Mouse (Mus musculus) hindbrain, postnatal 0 days (tissue): Measurements from ENCODE around the gene Slc43a2. TPM values are rescaled to one million over a fixed set of nuclear protein-coding genes. Genes with fewer than 3 reads are reported as not detected.
A peak's percentile ranks its signal among the peaks of the same experiment; 100 is the strongest.

ENCODE experiments used
- ATAC-seq: fragments of 200-750 bp; cut with Nextera tagmentation; 2 replicates; pipeline ENCODE4 v1.8.0; 2017; ENCODE audit warnings: mild to moderate bottlenecking, moderate TSS enrichment, moderate library complexity
- DNase-seq: peaks from one replicate; pipeline ENCODE4 v3.0.0-alpha.2; 2015; ENCODE audit warnings: low spot score
- H3K27ac ChIP-seq: fragments of 300-500 bp; sonication (generic); 2 replicates; pipeline ENCODE4 v1.5.1; 2014; ENCODE audit warnings: mild to moderate bottlenecking
- H3K27me3 ChIP-seq: fragments of 300-500 bp; sonication (generic); 2 replicates; pipeline ENCODE4 v1.6.1; 2014; ENCODE audit warnings: low read length, mixed read lengths; ENCODE audit not compliant: insufficient read depth
- H3K36me3 ChIP-seq: fragments of 300-500 bp; sonication (generic); 2 replicates; pipeline ENCODE4 v1.6.1; 2014; ENCODE audit warnings: low read length, mixed read lengths; ENCODE audit not compliant: insufficient read depth
- H3K4me1 ChIP-seq: fragments of 300-500 bp; sonication (generic); 2 replicates; pipeline ENCODE4 v1.6.1; 2014; ENCODE audit warnings: antibody characterized with exemption, low read length, mixed read lengths; ENCODE audit not compliant: insufficient read depth
- H3K4me2 ChIP-seq: fragments of 300-500 bp; sonication (generic); 2 replicates; pipeline ENCODE4 v1.6.1; 2014; ENCODE audit warnings: low read depth, mild to moderate bottlenecking, low read length, moderate library complexity, mixed read lengths
- H3K4me3 ChIP-seq: fragments of 300-500 bp; sonication (generic); 2 replicates; pipeline ENCODE4 v1.5.1; 2014; ENCODE audit warnings: low read length
- H3K9ac ChIP-seq: fragments of 300-500 bp; sonication (generic); replicated peaks from 2 replicates; pipeline ENCODE4 v1.6.1; 2014; ENCODE audit warnings: mild to moderate bottlenecking, low read length, moderate library complexity, mixed read lengths
- H3K9me3 ChIP-seq: fragments of 300-500 bp; sonication (generic); 2 replicates; pipeline ENCODE4 v1.6.1; 2016; ENCODE audit warnings: low read length, mixed read lengths
- CTCF ChIP-seq: IDR thresholded peaks from 2 replicates; pipeline ENCODE4 v1.5.1; 2016; ENCODE audit warnings: antibody characterized with exemption, control low read depth, low read depth
- WGBS: fragments of 180-500 bp; shearing (Covaris S2); extraction: QIAGEN DNeasy Blood & Tissue Kit; methylation state at CpG from one replicate; pipeline ENCODE4 v1.1.7; 2014; 5-methylcytosine and 5-hydroxymethylcytosine counted together
- polyA plus RNA-seq: library from polyadenylated mRNA; unstranded; fragments of >200 nt; fragmentation: Nextera tagmentation; extraction: Ambion mirVana; gene quantifications from 2 replicates; pipeline ENCODE4 v1.2.1, GENCODE M21; 2015
- total RNA-seq: library from RNA; depleted of rRNA; stranded (reverse); fragments of >200 nt; gene quantifications from 2 replicates; pipeline ENCODE4 v1.2.3, GENCODE M21; 2014

The Slc43a2 gene
- total and polyA plus RNA-seq, 2 experiments from 2014 or later, result 17.8 to 31.3 TPM

- 68% methylated on average over 14 of the region's 14 CpGs for WGBS
- Histone ChIP-seq H3K36me3 (peaks cover 13% of the 10 kb centered on the region), H3K27me3 (no peaks in the 10 kb centered on the region), H3K27ac (no peak overlapping the region), H3K4me3 (no peak overlapping the region), H3K9me3 (no peaks in the 10 kb centered on the region), H3K9ac (no peak overlapping the region), H3K4me1 (peaks cover 13% of the 10 kb centered on the region; the same call in 1 of the 2 replicates), H3K4me2 (no peak overlapping the region)
- TF ChIP-seq CTCF, result no peak
- no peak for DNase-seq
- no peak for ATAC-seq
Observed at GRCm38 (mm10) chr11:75571126-75571990, 39.9 kb downstream of the Slc43a2 start.

- Histone ChIP-seq H3K9me3 (no peaks in the 10 kb centered on the region), H3K27me3 (no peaks in the 10 kb centered on the region), H3K36me3 (peaks cover 8% of the 10 kb centered on the region), H3K4me2 (no peak overlapping the region), H3K4me1 (peaks cover 13% of the 10 kb centered on the region; the same call in 1 of the 2 replicates), H3K27ac (peak overlapping the region; percentile 79; the same call in 1 of the 2 replicates), H3K4me3 (no peak overlapping the region), H3K9ac (peak overlapping the region; percentile 9; the same call in 1 of the 2 replicates)
- 10% methylated on average over 10 of the region's 10 CpGs for WGBS
- DNase-seq (no peak), ATAC-seq (no peak)
- no peak for TF ChIP-seq CTCF
Observed at GRCm38 (mm10) chr11:75572301-75572791, 40.9 kb downstream of the Slc43a2 start.

- H3K27ac ChIP-seq, result peak overlapping the region; percentile 79
- peaks cover 13% of the 10 kb centered on the region; the same call in 1 of the 2 replicates for H3K4me1 ChIP-seq
- WGBS, result 11% methylated on average over 12 of the region's 12 CpGs
- no peaks in the 10 kb centered on the region for H3K9me3 ChIP-seq
- peak; percentile 96 for TF ChIP-seq CTCF
- H3K4me3 ChIP-seq, result no peak overlapping the region
- H3K27me3 ChIP-seq, result no peaks in the 10 kb centered on the region
- DNase-seq (peak; percentile 93), ATAC-seq (peak; percentile 85)
- H3K9ac ChIP-seq, result peak overlapping the region; percentile 9; the same call in 1 of the 2 replicates
- no peak overlapping the region for H3K4me2 ChIP-seq
- H3K36me3 ChIP-seq, result peaks cover 8% of the 10 kb centered on the region
Observed at GRCm38 (mm10) chr11:75572854-75573650, 41.6 kb downstream of the Slc43a2 start.

DNA sequence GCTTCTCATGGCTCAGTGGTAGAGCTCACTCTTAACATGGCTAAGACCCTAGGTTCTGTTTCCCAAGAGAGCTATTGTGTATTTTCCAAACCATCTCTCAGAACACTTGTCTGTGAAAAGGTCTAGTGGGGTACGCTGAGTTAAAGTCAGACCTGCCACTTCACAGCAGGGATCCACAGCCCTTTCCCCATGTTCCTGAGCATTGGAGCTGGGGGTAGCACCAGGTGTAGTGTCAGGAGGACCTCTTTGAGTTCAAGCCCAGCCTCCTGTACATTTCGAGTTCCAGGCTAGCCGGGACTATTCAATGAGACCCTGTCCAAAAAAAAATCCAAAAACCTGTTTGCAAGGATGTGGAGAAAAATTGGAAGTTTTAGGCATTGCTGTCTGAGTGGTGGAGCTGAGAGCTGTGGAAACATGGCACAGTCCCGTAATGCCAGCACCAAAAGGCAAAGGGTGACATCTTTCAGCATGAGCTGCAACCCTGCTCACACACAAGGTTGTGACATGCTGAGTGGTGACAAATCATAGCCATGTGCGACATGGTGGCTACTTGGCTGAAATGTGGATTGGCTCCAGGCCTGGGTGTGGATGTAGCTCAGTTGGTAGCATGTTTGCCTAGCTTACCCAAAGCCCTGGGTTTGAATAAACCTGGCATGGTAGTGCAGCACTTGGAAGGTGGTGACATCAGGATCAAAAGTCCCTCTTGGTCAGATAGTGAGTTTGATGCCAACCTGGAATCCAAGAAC is 43.1 kb downstream of the Slc43a2 start:
- DNase-seq (no peak), ATAC-seq (no peak)
- TF ChIP-seq CTCF, result no peak
- Histone ChIP-seq H3K4me1 (peaks cover 13% of the 10 kb centered on the region; the same call in 1 of the 2 replicates), H3K9me3 (no peaks in the 10 kb centered on the region), H3K4me3 (no peak overlapping the region), H3K27ac (no peak overlapping the region), H3K4me2 (no peak overlapping the region), H3K36me3 (no peaks in the 10 kb centered on the region), H3K27me3 (no peaks in the 10 kb centered on the region), H3K9ac (no peak overlapping the region)
- WGBS, result 83% methylated on average over 5 of the region's 5 CpGs

GRCm38 (mm10) chr11:75575560-75576123 is 44.1 kb downstream of the Slc43a2 start:
- no peak overlapping the region for H3K4me2 ChIP-seq
- peaks cover 13% of the 10 kb centered on the region; the same call in 1 of the 2 replicates for H3K4me1 ChIP-seq
- H3K36me3 ChIP-seq, result no peaks in the 10 kb centered on the region
- no peak overlapping the region for H3K27ac ChIP-seq
- ATAC-seq (no peak), DNase-seq (no peak)
- H3K9me3 ChIP-seq, result no peaks in the 10 kb centered on the region
- H3K4me3 ChIP-seq, result no peak overlapping the region
- H3K27me3 ChIP-seq, result no peaks in the 10 kb centered on the region
- no peak overlapping the region for H3K9ac ChIP-seq
- WGBS, result 77% methylated on average over 9 of the region's 9 CpGs
- no peak for TF ChIP-seq CTCF

DNA sequence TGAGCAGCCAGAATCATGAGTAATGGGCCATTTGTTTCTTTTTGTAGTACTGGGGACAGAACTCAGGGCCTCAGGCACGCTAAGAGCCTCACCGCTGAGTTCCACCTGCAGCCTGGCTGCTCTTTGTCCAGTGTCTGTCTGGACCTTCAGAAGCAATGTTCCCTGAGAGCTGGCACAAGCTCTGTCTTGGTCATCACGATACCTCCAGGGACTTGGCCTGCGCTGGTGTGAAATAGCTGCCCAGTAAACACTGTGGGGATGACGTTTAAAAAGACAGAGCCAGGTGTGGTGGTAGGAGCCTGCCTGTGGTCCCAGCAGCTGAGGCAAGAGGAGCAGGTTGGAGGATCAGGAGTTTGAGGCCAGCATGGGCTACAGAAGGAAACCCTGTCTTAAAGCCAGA is 47.1 kb downstream of the Slc43a2 start:
- no peak for ATAC-seq
- Histone ChIP-seq H3K9ac (no peak overlapping the region), H3K27ac (no peak overlapping the region), H3K4me2 (no peak overlapping the region), H3K36me3 (no peaks in the 10 kb centered on the region), H3K27me3 (no peaks in the 10 kb centered on the region), H3K4me1 (no peaks in the 10 kb centered on the region), H3K4me3 (no peak overlapping the region), H3K9me3 (no peaks in the 10 kb centered on the region)
- 81% methylated on average over 5 of the region's 5 CpGs for WGBS
- TF ChIP-seq CTCF, result no peak
- DNase-seq, result no peak
